In genomic region chr1:160044237-160045021, GRCm38 (mm10) we compare ENCODE assay signal across 8 mouse cellular contexts. TPM values are rescaled to one million over a fixed set of nuclear protein-coding genes. Genes with fewer than 3 reads are reported as not detected.
DNase-seq lines count a peak whose midpoint lies in the region; ATAC-seq and TF ChIP-seq lines count a peak whose summit lies in the region.

TSS of gene 4930523C07Rik (plus strand) at chr1:160044382.

- no peaks in the 10 kb centered on the region for H3K36me3 ChIP-seq in hindbrain, embryonic 15.5 days
- H3K36me3 ChIP-seq in liver, embryonic 11.5 days (ENCODE audit: control insufficient read depth, insufficient read depth, low read length) = no peaks in the 10 kb centered on the region
- H3K36me3 ChIP-seq in stomach, embryonic 15.5 days = no peaks in the 10 kb centered on the region

- peak in 1 of 2 experiments; percentile 22 for DNase-seq in left cerebral cortex, adult 2 months (ENCODE audit: extremely low spot score in 1 of 2, low spot score in 2 of 2)
- no peak for DNase-seq in left cerebral cortex, adult 11 months (ENCODE audit: low spot score)
- DNase-seq in cerebellum, adult 9-11 months = peak; percentile 14
- peak; percentile 41 to 49 for DNase-seq in gastrocnemius, adult 8-10 months (ENCODE audit: low spot score in 2 of 2)
- DNase-seq in liver, embryonic 11.5 days (ENCODE audit: low spot score) = peak; percentile 69
- DNase-seq in monocyte, adult 2 months (ENCODE audit: low read depth in 1 of 2, low spot score in 2 of 2) = peak; percentile 65 to 81

- WGBS in hindbrain, embryonic 15.5 days = 5% methylated on average over 32 of the region's 33 CpGs
- under 1% methylated on average over 33 of the region's 33 CpGs for WGBS in liver, embryonic 11.5 days
- 1% methylated on average over 33 of the region's 33 CpGs for WGBS in stomach, embryonic 15.5 days

- H3K27me3 ChIP-seq in hindbrain, embryonic 15.5 days = no peaks in the 10 kb centered on the region
- no peaks in the 10 kb centered on the region for H3K27me3 ChIP-seq in liver, embryonic 11.5 days (replicated peaks; ENCODE audit: control insufficient read depth, insufficient read depth, low read length)
- H3K27me3 ChIP-seq in stomach, embryonic 15.5 days (replicated peaks) = no peaks in the 10 kb centered on the region

- peak within 1 kb of the TSS; percentile 59 for H3K4me2 ChIP-seq in hindbrain, embryonic 15.5 days
- H3K4me2 ChIP-seq in liver, embryonic 11.5 days = peak within 1 kb of the TSS; percentile 74
- peak within 1 kb of the TSS; percentile 82 for H3K4me2 ChIP-seq in stomach, embryonic 15.5 days

- peaks cover 10% of the 10 kb centered on the region for H3K4me1 ChIP-seq in hindbrain, embryonic 15.5 days (replicated peaks)
- peaks cover 3% of the 10 kb centered on the region; the same call in 1 of the 2 replicates for H3K4me1 ChIP-seq in liver, embryonic 11.5 days (replicated peaks; ENCODE audit: control insufficient read depth, insufficient read depth, low read length)
- peaks cover 8% of the 10 kb centered on the region; the same call in 1 of the 2 replicates for H3K4me1 ChIP-seq in stomach, embryonic 15.5 days

- intact Hi-C loops in left cerebral cortex, adult 2 months (cut with DNase I) = no loop called here

- no peak within 1 kb of the TSS for H3K9ac ChIP-seq in hindbrain, embryonic 15.5 days
- H3K9ac ChIP-seq in liver, embryonic 11.5 days (ENCODE audit: low read depth, low read length) = peak within 1 kb of the TSS; percentile 73
- H3K9ac ChIP-seq in stomach, embryonic 15.5 days = peak within 1 kb of the TSS; percentile 45

- H3K27ac ChIP-seq in left cerebral cortex, adult 2 months = peak within 1 kb of the TSS; percentile 49; the same call in 1 of the 2 replicates
- H3K27ac ChIP-seq in hindbrain, embryonic 15.5 days (replicated peaks) = no peak within 1 kb of the TSS
- H3K27ac ChIP-seq in liver, embryonic 11.5 days (ENCODE audit: low read depth, low read length) = peak within 1 kb of the TSS; percentile 44
- H3K27ac ChIP-seq in stomach, embryonic 15.5 days = peak within 1 kb of the TSS; percentile 69

- peak; percentile 63 for ATAC-seq in hindbrain, embryonic 15.5 days (ENCODE audit: low FRiP score, low read depth)
- peak; percentile 84 for ATAC-seq in liver, embryonic 11.5 days (replicated peaks; ENCODE audit: low FRiP score)
- ATAC-seq in stomach, embryonic 15.5 days (ENCODE audit: insufficient read depth, low FRiP score, low read depth) = peak; percentile 90

- peak; percentile 37 for TF ChIP-seq CTCF in left cerebral cortex, adult 2 months (IDR thresholded peaks at IDR 0.05)

- peak within 1 kb of the TSS; percentile 51 for H3K4me3 ChIP-seq in left cerebral cortex, adult 2 months
- peak within 1 kb of the TSS; percentile 38 for H3K4me3 ChIP-seq in hindbrain, embryonic 15.5 days
- H3K4me3 ChIP-seq in liver, embryonic 11.5 days (ENCODE audit: low read depth, low read length) = peak within 1 kb of the TSS; percentile 64
- peak within 1 kb of the TSS; percentile 52 for H3K4me3 ChIP-seq in stomach, embryonic 15.5 days (replicated peaks)

- H3K9me3 ChIP-seq in hindbrain, embryonic 15.5 days = no peaks in the 10 kb centered on the region
- no peaks in the 10 kb centered on the region for H3K9me3 ChIP-seq in liver, embryonic 11.5 days (ENCODE audit: control insufficient read depth, low read length)
- no peaks in the 10 kb centered on the region for H3K9me3 ChIP-seq in stomach, embryonic 15.5 days

RNA-seq across cellular contexts. Expression of gene 4930523C07Rik, which starts in this region (rescaled TPM):
- total RNA-seq in left cerebral cortex, adult 2 months (2021) = 1 to 10 TPM; 1.1 to 2.8 TPM
- 1 to 10 TPM; 2.5 to 5.5 (median 3.1) TPM for total RNA-seq in gastrocnemius, adult 8-10 months (2022)
- 2.6 and 3.1 TPM in 2 replicates for polyA plus RNA-seq in hindbrain, embryonic 15.5 days (2015; fragmentation: Nextera tagmentation; extraction: Ambion mirVana)
- 13.2 and 19.0 TPM in 2 replicates for polyA plus RNA-seq in liver, embryonic 11.5 days (2014; fragmentation: Nextera tagmentation; extraction: Ambion mirVana)
- polyA plus RNA-seq in stomach, embryonic 15.5 days (2015; fragmentation: Nextera tagmentation; extraction: Ambion mirVana) = 18.1 and 20.8 TPM in 2 replicates
